Mouse (Mus musculus): Measurements from ENCODE around the gene Ralgapa2.
"Not testable (repeated sequence)": the region's sequence is repeated elsewhere in the genome, so short reads cannot be mapped to it uniquely, and the experiment has no call there.

Gene Ralgapa2

GRCm38 (mm10) chr2:146496995-146497394, 15.1 kb downstream of the Ralgapa2 start:
- no peak for DNase-seq

GRCm38 (mm10) chr2:146495781-146496180, 16.4 kb downstream of the Ralgapa2 start:
- DNase-seq: no peak

DNA sequence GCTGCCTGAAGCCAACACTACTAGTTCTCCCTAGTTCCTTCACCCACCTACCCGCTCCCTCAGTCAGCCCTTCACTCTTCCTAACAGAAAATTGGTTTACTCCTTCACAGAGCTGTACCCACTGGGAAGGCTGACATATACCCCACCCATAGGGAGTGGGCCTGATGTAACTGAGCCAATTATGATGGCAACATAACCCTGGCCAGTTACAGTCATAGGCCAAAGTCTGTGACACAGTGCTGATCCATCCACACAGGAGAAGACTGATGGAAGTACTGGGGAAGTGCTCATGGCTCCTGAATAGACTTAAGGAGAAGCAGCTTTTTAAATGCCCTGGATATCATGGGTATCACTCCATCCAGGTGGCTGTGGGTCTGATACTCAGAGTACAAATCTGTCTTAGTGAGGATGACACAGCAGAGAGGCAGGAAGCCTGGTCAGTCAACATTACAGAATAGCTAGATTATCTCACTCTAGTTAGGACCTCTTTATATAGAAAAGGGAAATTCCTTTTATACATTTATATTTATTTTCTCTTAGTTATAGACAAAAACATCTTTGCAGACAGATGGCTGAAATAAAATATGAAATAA, 18.7 kb downstream of the Ralgapa2 start:
- DNase-seq: no peak

- no peak for DNase-seq
Observed at GRCm38 (mm10) chr2:146491830-146492610, 20.1 kb downstream of the Ralgapa2 start.

DNA sequence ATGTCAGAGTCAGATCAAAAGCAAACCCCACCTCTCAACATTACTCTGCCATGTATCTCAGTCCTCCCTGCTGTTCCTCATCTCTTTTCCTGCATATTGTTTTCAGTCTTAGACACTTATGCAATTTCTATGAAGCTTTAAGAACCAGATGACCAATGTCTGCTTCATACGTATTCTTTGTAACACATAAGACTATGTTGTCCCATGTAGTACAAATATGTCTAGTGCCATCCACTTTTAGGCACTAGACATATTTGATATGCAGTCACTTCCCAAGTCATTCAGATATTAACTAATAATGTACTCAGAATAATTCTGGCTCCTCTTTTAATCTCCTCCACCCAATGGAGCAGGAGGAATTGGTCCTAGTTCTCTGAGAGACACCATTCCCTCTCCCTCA, 21.2 kb downstream of the Ralgapa2 start:
- DNase-seq: no peak

- no peak for DNase-seq
Observed at GRCm38 (mm10) chr2:146488291-146488690, 23.9 kb downstream of the Ralgapa2 start.

GRCm38 (mm10) chr2:146482859-146483258, 29.3 kb downstream of the Ralgapa2 start:
- no peak for DNase-seq

DNA sequence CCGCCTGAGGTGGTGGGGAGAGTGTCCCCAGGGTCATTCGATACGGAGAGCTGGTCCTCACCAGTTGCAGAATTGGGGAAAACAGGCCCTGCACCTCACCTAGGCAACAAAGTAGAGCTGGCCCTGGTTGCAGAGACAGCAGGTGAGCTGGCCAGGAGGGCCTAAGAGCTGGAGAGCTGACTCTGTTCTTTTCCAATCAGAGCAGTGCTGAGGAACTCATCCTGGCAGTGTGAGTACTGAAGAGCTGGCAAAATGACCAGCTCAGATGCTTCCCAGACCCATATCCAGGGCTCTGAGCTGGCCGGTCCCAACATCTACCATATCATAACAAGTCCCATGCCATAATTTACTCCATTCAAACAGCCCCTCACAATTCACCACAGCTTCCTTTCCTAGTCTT, 34.7 kb downstream of the Ralgapa2 start:
- no peak for DNase-seq

- no peak for DNase-seq
Observed at GRCm38 (mm10) chr2:146476428-146476972, 35.6 kb downstream of the Ralgapa2 start.

DNA sequence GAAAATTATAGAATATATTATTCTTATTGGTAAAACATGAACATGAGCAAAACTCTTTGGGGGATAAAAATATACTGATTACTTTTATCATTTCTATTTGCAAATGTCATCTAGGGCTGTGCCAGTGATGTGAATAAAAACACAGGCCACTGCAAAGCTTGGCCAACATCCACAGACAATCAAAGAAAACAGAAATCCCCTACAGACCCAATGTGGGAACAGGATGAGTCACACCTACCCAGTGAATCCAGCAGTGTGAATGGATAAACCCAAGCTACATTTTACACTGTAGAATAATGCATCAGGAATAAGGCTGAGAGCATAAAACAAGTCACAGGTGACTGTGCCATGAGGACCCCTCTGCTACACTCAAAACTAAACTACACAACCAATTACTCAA, 36.1 kb downstream of the Ralgapa2 start:
- DNase-seq: no peak

GRCm38 (mm10) chr2:146470947-146471346, 41.2 kb downstream of the Ralgapa2 start:
- DNase-seq: no peak

DNA sequence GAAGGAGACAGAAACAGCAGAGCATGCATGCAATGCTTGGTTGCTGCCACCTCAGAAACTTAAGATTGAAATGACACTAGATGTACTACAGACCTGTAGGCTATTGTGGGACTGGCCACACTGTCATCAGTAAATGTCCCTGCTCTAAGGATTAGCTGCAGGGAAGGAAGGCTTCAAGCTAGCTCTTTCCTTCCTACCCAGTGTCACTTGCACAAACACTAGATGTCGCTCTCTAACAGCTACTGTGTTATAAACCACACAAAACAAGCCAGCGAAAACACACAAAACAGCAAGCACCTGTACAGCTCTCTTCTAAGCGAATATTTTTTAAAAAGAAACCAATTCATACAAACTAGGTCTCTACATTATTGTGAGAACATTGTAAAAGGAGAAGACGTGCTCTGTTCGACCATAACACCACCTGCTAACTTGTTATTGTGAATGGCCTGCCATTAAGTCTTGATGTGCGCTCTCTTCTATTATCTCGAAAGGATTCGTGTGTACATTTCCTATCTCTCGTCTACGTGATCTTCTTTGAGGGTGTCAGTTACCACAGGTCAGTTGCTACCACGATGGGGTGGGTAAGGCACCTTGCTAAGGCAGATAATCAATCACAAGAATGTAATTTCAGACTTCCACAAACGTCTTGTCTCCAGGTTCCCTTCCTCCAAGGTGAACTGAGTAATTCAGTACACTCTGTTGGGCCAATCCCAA, 42.3 kb downstream of the Ralgapa2 start:
- DNase-seq: no peak

GRCm38 (mm10) chr2:146468898-146469297, 43.2 kb downstream of the Ralgapa2 start:
- no peak for DNase-seq

GRCm38 (mm10) chr2:146468016-146468415, 44.1 kb downstream of the Ralgapa2 start:
- DNase-seq: no peak

DNA sequence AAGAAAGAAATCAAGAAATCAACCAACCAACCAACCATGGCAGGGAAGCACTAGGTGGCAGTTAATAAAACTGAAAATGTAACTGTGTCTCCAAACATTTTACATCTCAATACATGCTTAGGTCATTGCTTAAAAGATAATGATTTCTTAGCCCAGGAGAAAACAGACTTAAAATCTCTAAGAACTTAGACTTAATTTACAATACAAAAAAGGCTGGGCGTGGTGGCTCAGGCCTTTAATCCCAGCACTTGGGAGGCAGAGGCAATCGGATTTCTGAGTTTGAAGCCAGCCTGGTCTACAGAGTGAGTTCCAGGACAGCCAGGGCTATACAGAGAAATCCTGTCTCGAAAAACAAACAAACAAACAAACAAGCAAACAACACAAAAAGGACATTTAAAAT, 45.3 kb downstream of the Ralgapa2 start:
- not testable (repeated sequence) for DNase-seq

- no peak for DNase-seq
Observed at GRCm38 (mm10) chr2:146457494-146457893, 54.6 kb downstream of the Ralgapa2 start.

DNA sequence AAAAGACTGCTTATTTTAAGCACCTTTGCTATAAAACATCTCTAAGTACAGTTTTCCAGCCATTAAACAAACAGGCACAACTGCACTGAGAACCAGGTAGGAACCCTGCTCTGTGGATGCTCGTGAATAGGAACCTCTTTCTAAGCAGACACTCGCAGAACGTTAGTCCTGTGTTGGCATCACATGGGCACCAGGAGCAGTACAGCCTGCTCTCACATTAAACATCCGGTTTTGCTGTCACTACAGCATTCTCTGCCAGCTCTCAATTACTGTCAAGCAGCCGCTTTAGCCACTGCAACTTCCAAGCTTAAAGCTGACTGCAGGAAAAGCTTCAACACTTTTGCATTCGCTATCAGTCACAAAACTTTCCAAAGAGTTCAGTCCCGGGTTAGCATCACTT, 55.5 kb downstream of the Ralgapa2 start:
- DNase-seq: no peak

DNA sequence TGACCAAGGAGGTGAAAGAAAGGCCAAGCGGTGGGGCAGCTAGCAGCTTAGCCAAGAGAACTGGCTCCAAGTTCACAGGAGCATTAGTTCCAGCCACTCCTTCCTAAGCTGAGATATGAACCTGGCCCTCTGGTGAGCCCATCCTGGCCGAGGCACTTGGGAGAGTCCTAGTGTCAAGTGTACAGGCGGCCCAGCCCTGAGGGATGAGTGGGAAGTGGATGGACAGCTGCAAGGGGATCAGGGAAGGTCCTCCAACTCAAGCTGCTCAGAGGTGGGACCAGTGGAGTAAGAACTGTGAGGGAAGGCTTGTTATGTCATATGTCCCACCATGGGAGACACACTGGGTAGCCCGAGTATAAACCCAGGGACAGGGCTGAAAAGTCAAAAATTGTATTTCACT, 56.1 kb downstream of the Ralgapa2 start:
- no peak for DNase-seq

DNA sequence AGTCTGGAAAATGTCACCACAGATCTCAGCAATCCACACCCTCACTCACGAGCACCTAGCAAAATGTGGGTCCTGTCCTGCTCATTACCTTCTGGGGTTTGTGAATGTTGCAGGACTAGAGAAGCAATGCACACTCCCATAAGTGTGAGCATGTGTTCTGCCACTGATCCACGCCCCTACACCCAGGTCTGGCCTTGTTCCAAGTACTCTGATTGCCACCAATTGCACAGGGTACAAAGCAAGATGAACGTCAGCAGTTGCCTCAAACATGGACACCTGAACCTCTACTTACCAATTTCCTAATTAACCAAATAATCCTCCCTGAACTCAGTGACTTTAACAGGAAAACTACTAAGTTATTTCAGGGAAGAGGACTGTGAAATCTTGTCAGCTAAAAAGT, 68.1 kb downstream of the Ralgapa2 start:
- DNase-seq: no peak

DNA sequence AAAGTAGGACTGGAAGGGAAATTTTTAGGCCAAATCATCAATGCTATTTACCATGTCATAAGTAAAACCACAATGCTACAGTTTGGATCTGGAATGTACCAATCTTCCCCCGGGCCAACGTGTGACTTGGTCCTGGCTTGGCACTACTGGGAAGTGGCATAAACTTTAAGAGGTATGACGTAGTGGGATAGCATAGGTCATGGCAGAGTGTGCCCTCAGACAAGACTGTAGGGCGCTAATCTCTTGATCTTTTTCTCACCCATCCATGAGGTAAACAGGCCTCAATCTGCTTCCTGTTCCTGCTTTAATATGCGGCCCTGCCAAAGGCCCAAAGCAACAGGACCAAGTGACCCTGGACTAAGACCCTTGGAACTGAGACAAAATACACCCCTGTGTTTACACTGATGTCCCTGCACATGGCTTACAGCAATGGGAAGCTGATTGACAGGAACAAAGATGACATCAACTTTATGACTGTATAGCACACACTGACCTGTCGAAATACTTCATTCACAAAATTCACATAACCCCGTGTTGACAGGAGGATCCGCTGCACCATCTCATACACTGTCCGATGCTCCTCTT, 68.8 kb downstream of the Ralgapa2 start:
- no peak for DNase-seq

- no peak for DNase-seq
Observed at GRCm38 (mm10) chr2:146441711-146442110, 70.4 kb downstream of the Ralgapa2 start.

- DNase-seq: no peak
Observed at GRCm38 (mm10) chr2:146428751-146429150, 83.4 kb downstream of the Ralgapa2 start.

DNA sequence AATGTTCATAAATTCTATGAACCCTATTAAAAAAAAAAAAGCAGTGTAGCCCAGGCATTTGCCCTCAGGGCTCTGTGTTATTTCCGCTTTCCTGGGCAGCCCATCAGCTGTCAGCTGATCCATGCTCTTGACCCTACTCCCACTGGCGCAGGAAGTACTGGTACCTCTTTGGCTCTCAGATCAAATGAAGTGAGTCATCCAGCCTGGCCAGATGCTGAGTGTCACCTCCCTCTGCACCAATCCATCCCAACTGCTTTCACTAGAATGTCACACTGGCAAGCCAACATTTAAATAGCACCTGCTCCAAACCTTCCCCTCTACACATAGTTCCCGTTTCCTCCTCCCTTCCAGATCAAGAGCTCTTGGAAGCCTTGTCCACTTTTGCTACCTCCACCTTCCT, 84.8 kb downstream of the Ralgapa2 start:
- no peak for DNase-seq

All from right cerebral cortex, postnatal 4 days (tissue).